Mouse (Mus musculus) CD4-positive naive resting alpha-beta T cell, adult 57 days (primary cell): ENCODE data around the gene Nipal1. TPM values are rescaled to one million over a fixed set of nuclear protein-coding genes. Genes with fewer than 3 reads are reported as not detected.

ENCODE experiments used
- total RNA-seq: library from RNA; stranded (reverse); gene quantifications from one replicate; pipeline ENCODE4 v1.2.4, GENCODE M21; 2023

Nipal1 gene
- total RNA-seq = 4.9 TPM

DNA sequence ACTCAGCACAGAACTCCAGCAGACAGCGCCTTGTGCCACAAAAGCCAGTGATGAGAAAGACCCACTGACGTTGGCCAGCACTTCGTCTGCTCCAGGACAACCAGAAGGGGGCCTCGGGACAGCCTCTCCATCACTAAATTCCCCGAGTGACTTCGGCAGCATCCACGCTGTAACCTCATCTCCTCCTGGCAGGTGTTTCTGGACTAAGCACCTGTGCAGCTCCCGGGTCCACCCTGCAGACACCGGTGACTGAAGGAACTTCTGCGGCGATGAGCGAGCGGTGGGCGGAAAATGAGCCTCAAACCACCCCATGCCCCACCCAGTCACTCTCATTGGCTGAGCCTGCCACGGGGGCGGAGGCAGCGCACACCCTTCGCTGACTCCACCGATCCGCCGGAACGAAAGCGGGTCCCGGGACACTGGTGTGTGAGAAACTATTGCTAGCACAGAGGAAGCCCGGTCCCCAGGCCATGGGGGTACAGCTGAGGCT, at the start of gene Nipal1:
Gene Nipal1 (plus strand): TSS at position 378 of the 490 bp plus-strand sequence.

GRCm38 (mm10) chr5:72644175-72644574, 3.4 kb upstream of the Nipal1 start, which contains the start of gene Cnga1:
Gene Cnga1, minus strand, starts transcription at chr5:72644275.

Other genes with a start within 250 kb of the Nipal1 start
- not detected for gene Corin, start 143.3 kb upstream of the Nipal1 start, total RNA-seq
- 9.1 TPM for gene Nfxl1, start 88.1 kb upstream of the Nipal1 start, total RNA-seq
- gene Zar1, start 66.5 kb upstream of the Nipal1 start, total RNA-seq = 0.41 TPM
- not detected for gene Gm5868, start 60.2 kb upstream of the Nipal1 start, total RNA-seq
- 14.6 TPM for gene Cnga1, start 3.5 kb upstream of the Nipal1 start, total RNA-seq
- gene Txk, start 105.0 kb downstream of the Nipal1 start, total RNA-seq = 176 TPM
- 11.8 TPM for gene Tec, start 220.7 kb downstream of the Nipal1 start, total RNA-seq